Mouse (Mus musculus) embryonic stem cell, embryonic (primary cell): ENCODE data around the gene Ago4.

ENCODE experiments used
- CTCF ChIA-PET, 4 experiments: fragments of 300-600 bp in 2 of 4; fragments of 350-600 bp in 2 of 4; sonication (Branson Sonifier 250); formaldehyde crosslinking; loops; one replicate each; lab custom pipeline; 2022; ENCODE audit warnings: inconsistent platforms in 2 of 4; lab: Charles Lee
- POLR2A ChIA-PET, 4 experiments: fragments of 300-600 bp in 2 of 4; fragments of 350-600 bp in 2 of 4; sonication (Branson Sonifier 250); formaldehyde crosslinking; loops; one replicate each; lab custom pipeline; 2022; ENCODE audit warnings: antibody characterized with exemption in 4 of 4, inconsistent platforms in 1 of 4; lab: Charles Lee

Gene Ago4

DNA sequence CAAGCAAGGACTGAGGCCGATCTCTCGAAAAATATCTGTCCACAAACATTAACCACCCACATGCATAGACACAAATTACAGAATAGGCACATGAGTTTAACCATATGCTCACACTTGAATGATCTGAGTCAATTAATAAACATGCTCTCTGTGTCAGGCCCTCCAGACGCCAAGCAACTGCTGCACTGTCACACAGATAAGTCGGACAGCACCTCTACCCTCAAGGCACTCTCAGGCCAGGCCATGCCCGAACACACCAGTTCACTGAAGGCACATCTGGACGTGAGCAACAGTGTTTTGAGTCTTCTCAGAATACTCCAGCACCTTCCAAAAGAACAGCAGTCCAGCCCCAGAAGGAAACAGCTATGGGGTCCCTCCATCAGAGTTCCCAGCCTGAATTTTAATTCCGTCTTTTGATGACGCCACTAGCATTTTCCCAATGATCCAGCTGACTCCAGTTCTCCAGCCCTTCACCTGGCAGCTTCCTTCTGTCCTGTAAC is 67.0 kb downstream of the Ago4 start:
- POLR2A ChIA-PET = interaction anchor here (0.6 to 7.4 kb wide), 84 partner anchors 10 to 1697 kb away, joined by 3 to 84 read pairs (median 5); partner anchors contain the start of genes Sfpq (in 3 of the 4), AU040320 (in 2 of the 4), Adprhl2 (in 2 of the 4) and Ago3 (in 2 of the 4)
- CTCF ChIA-PET = interaction anchor here in 2 of 4 experiments (0.9 to 2.4 kb wide), 8 partner anchors 11 to 395 kb away, joined by 3 to 13 read pairs (median 5); partner anchors contain the start of genes Adprhl2 (in 1 of the 2), Ago3 (in 1 of the 2) and Trappc3 (in 1 of the 2)

DNA sequence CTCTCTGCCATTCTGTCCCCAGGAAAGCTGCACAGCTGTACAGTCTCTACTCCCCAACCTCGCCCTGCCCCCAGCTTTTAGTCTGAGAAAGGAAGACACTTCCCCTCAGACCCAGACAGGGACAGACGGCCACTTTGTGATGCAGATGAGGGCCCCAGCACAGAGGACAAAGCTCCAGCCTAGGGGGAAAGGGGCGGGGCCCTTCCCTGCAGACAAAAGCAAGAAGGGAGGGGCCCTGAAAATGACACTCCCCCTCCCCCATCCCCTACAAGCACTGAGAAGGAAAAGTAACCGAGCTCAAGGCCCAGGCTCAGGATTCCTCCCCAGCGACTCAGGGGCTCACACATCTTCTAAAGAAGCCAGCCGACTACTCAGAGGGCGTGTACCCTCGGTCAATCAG is 67.4 kb downstream of the Ago4 start:
- POLR2A ChIA-PET = interaction anchor here (0.6 to 7.4 kb wide), 91 partner anchors 9 to 1698 kb away, joined by 3 to 84 read pairs (median 5); partner anchors contain the start of genes Ago3 (in 3 of the 4), Sfpq (in 3 of the 4), AU040320 (in 2 of the 4) and Adprhl2 (in 2 of the 4)

DNA sequence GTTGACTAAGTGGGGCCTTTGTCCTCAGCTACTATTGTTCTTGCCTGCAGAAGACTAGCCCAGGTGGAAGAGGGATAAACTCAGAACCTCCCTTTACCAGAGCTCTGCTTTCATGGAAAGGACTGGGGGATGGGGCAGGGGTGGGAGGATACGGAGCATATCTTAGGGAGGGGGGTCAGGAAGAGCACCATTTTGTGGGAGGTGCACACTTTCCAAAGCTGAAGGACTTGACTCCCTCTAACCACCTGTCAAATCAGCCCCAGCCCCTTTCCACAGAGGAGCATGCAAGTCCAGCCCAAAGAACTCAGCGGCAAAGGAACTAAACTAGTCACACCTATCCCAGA is 68.4 kb downstream of the Ago4 start:
- ChIA-PET CTCF (interaction anchor here (0.5 to 2.4 kb wide), 13 partner anchors 9 to 229 kb away, joined by 3 to 7 read pairs (median 4); partner anchors contain the start of genes Adprhl2 (in 2 of the 4), Ago3 (in 1 of the 4) and Trappc3 (in 1 of the 4)), POLR2A (interaction anchor here (0.5 to 7.4 kb wide), 73 partner anchors 8 to 1971 kb away, joined by 3 to 84 read pairs (median 5); partner anchors contain the start of genes Ago3 (in 4 of the 4), Adprhl2 (in 3 of the 4), Sfpq (in 3 of the 4) and AU040320 (in 2 of the 4))

More for the DNA sequence above, 67.4 kb downstream of the Ago4 start:
- CTCF ChIA-PET = interaction anchor here in 2 of 4 experiments (0.6 to 2.4 kb wide), 10 partner anchors 10 to 402 kb away, joined by 3 to 7 read pairs (median 4); partner anchors contain the start of genes Adprhl2 (in 1 of the 2), Ago3 (in 1 of the 2) and Trappc3 (in 1 of the 2)

DNA sequence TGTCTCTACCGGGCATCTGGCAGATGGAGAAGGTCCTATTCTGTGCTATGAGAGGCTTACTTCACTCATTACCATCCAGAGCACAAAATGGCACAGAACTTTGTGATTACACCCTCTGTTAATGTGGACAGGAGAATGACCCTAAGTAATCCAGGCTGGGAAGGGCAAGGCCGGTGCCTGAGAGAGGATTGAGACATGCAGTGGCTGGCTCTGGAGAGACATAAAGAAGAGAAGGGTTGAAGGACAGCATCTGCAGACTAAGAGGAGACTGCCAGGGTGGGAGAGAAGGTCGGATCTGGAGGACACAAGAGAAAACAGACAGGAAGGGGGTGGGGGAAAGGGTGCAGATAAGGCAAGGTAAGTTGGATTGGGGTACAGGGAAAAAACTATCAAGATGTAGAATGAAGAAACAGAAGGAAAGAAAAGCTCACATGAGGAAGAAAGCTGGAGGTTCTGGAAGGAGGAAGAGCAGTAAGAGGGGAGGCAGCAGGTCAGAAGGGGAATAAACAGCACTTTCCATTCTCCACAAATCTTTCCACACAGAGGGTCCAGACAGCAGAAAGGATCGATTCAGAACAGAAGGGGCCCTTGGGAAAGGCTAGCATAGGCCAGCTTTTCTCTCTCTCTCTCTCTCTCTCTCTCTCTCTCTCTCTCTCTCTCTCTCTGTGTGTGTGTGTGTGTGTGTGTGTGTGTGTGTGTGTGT is 68.9 kb downstream of the Ago4 start:
- POLR2A ChIA-PET = interaction anchor here (0.5 to 7.4 kb wide), 66 partner anchors 9 to 1971 kb away, joined by 3 to 84 read pairs (median 6); partner anchors contain the start of genes Ago3 (in 4 of the 4), Adprhl2 (in 3 of the 4), AU040320 (in 1 of the 4) and Mrps15 (in 1 of the 4)
- CTCF ChIA-PET = interaction anchor here (0.5 to 2.4 kb wide), 13 partner anchors 9 to 228 kb away, joined by 3 to 7 read pairs (median 4); partner anchors contain the start of genes Adprhl2 (in 2 of the 4) and Ago3 (in 1 of the 4)

DNA sequence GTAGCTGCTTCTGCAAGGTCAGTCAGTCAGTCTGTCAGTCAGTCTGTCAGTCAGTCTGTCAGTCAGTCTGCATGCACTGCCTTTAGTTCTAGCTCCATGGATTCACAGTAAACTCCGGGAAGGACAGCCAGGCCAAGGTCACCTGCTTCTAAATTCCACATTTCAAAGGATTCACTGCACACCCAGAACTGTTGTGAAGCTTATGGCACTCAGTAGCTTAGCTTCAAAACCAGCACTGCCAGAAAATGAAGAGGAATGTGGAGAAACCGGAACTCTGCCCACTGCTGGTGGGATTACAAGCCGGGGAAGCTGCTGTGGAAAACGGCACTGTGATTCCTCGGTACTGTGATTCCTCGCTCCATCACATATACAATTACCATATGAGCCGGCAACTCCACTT is 77.8 kb downstream of the Ago4 start:
- ChIA-PET CTCF (interaction anchor here in 2 of 4 experiments (0.8 to 1.3 kb wide), 5 partner anchors 10 to 123 kb away, joined by 3 to 6 read pairs (median 3); partner anchors contain the start of gene Ago1 (in 2 of the 2)), POLR2A (interaction anchor here (0.5 to 8.3 kb wide), 11 partner anchors 10 to 780 kb away, joined by 3 to 84 read pairs (median 3); partner anchors contain the start of genes Ago1 (in 1 of the 4) and Ago3 (in 1 of the 4))

DNA sequence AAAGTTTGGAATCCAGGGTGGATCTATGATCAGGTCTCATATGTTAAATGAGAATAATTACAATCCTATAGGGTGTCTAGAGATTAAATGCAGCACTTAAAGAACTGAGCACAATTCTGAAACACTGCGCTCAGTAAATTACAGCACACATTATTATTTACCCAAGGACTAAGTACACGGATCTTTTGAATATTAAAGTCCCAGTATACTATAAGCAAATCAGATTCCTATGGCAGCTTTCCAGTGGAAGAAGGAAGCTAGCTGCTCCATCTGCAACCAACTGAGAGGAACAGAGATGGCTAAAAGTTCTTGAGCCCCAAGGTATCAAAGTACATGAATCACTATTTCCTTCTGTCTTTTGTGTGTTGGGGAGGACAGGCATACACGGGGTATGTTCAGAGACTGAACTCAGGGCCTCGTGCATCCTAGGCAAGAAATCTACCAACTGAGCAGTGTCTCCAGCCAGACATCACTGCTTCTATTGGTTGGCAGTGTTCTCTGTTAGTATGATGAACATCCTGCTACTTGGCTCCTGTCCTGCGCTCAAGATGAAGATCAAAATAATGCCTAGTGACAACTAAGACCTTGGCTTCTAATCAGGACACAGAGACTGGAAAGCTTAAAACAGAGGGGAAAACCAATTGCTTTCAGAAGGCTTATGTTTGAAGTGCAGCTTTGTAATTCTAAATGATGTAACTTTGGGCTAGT is 78.6 kb downstream of the Ago4 start:
- POLR2A ChIA-PET = interaction anchor here (0.5 to 8.3 kb wide), 13 partner anchors 9 to 781 kb away, joined by 3 to 84 read pairs (median 3); partner anchors contain the start of genes Ago3 (in 2 of the 4) and Ago1 (in 1 of the 4)
- CTCF ChIA-PET = interaction anchor here in 3 of 4 experiments (0.6 to 1.3 kb wide), 6 partner anchors 9 to 149 kb away, joined by 3 to 6 read pairs (median 4); partner anchors contain the start of genes Adprhl2 (in 1 of the 3) and Ago1 (in 1 of the 3)

DNA sequence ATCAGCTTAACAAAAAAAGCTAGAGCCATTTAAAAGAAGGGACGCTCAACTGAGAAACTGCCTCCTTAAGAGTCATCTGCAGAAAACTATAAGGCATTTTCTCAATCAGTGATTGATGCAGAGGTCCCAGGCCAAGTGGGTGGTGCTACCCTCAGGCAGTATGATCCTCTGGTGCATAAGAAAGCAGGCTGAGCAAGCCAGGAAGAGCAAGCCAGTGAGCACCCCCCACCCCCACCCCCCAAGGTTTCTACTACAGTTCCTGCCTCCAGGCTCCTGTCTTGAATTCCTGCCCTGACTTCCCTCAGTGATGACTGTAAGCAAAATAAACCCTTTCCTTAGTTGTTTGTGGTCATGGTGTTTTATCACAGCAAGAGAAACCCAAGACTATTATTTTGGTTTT is 83.0 kb downstream of the Ago4 start:
- POLR2A ChIA-PET = interaction anchor here in 1 of 4 experiments (8.3 kb wide), 1 partner anchor 18 kb away, joined by 84 read pairs; the partner anchor contains the start of gene Ago1
- CTCF ChIA-PET = no interaction called here

DNA sequence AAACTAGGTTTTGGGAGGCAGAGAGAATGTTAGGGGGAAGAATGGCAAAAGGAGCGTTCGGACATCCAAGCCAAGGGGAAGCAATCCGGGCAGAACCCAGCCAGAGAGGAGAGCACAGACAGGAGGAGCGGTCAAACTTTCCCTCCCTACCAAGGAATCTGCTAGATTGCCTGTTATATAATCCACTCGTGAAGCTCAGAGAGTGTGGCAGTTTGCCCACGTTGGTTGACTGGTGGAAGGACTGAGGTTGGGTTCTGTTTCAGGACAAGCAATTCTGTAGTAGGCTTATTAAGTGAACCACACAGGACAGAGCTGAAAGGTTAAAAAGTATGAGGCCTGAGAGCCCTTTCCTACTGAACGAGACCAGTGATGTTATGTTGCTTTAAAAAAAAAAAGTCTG is 86.1 kb downstream of the Ago4 start:
- CTCF ChIA-PET = no interaction called here
- POLR2A ChIA-PET = interaction anchor here in 3 of 4 experiments (0.7 to 4.3 kb wide), 6 partner anchors 11 to 19 kb away, joined by 3 to 35 read pairs (median 3); partner anchors contain the start of gene Ago1 (in 1 of the 3)

DNA sequence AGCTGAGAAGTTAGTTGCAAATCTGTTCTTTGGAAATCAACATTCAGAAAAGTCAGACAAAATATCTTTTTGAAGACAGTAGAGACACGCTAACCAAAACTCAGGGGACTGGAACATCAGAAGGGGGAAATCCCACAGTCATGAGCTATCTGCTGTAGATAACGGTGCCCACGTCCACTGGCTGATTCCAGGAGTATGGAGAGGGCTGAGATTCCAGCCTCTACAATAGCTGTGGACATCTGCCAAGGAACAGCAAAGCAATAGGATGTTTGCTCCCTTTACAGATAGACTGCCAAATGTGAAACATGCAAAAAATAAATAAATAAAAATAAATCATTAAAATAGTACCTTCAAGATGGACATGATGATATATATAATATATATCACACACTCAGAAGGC is 88.7 kb downstream of the Ago4 start:
- ChIA-PET CTCF (interaction anchor here in 1 of 4 experiments (0.8 kb wide), 1 partner anchor 10 kb away, joined by 3 read pairs; no protein-coding TSS in a partner anchor), POLR2A (interaction anchor here in 3 of 4 experiments (0.9 to 4.3 kb wide), 8 partner anchors 8 to 22 kb away, joined by 3 to 35 read pairs (median 8); partner anchors contain the start of genes Ago3 (in 2 of the 3) and Ago1 (in 1 of the 3))
